Mouse (Mus musculus) T-helper 2 cell (primary cell): ENCODE measurements at regions not wholly inside any gene's neighbourhood (a gene's known extent, or its start where the extent isn't known, plus 50 kb on each side); places are given as distances from the start of the nearest gene placed in this dataset.

Experiments used
- in situ Hi-C: fragments of 300-600 bp; cut with MboI, MseI; formaldehyde crosslinking; loops from one replicate; pipeline ENCODE4 v1.15.1; 2025; ENCODE audit warnings: high pct_unique_total_duplicates

DNA sequence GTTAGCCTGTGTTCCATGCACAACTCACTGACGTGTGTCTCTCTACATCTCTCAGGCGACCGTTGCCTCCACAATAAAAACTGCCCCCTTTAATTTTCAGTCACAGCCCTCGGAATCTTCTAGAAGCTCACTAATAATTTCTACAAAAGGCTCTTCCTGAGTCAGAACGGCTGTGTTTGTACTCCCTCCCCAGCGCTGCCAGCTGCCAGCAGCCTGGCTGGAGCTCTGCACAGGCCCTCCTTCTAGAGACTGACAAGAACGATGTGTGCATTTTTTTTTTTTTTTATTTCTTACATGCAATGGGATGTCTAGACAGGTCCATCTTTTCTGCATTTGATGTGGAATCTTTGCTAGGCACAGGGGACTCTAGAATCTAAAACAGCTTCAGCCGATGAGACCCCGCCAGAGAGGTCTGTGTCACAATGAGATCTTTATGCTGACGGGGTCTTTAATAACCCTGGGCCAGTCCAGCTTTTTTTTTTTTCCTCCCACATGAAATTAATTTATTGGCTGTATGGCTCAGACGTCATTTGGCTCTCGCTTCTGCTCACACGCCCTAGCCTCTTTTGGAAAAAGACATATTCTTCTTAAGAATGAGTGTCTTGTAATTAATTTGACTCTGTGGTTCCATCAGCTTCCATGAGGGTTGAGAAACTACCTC, 185.8 kb upstream of the Zfp507 start:
- in situ Hi-C loops = no loop called here

DNA sequence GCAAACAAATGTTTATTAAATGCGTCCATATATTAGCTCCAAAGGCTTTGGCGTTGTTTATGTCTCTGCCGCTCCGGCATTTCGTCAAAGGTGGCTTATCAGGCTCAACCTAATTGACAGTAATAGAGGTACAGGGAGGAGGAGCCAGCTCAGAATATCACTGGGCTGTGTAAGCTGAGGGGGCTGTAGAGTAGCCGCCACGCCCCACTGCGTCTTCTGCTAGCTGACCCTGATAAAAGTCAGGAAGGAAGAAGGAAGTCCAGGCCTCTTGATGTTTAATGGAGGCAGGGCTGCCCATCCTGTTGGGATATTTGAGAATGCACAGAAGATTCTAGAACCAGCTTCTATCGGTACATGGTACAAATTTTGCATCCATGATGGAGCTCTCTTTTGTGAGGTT, 175.2 kb upstream of the Zfp507 start:
- in situ Hi-C loops = no loop called here

DNA sequence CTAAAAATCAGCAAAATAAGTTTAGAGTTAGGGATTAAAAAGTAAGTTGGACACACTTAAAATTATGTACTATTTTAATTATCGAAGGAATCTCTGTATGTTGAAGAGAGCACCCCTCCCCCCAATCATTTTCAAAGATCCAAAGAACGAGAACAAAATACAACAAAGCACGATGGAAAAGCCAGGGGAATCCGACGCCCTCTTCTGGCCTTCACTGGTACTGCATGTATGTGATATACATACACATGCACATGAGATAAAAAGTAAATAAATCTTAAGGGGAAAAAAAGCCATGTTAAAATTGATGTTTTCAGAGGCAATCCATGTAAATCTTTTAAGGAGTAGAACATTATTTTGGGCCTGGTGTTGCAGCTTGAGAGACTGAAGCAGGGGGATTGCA, 155.9 kb upstream of the Zfp507 start:
- in situ Hi-C loops = no loop called here

DNA sequence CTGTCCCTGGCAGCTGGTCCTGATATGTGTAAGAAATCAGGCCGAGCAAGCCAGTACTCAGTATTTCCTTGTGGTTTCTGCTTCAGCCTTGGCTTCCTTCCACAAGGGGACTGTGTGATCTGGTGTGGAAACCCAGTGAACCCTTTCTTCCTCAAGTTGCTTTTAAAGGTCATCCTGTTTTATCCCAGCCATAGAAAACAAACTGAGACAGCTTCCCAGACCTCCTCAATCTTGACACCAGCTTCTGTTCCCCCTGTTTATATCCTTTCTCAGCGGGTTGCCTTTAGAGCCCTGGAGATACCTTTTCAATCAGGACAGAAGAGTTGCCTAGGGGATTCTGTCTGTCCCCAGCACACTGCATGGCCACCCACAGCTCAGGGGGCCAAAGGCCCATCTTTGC, 155.2 kb upstream of the Zfp507 start:
- in situ Hi-C loops = no loop called here

DNA sequence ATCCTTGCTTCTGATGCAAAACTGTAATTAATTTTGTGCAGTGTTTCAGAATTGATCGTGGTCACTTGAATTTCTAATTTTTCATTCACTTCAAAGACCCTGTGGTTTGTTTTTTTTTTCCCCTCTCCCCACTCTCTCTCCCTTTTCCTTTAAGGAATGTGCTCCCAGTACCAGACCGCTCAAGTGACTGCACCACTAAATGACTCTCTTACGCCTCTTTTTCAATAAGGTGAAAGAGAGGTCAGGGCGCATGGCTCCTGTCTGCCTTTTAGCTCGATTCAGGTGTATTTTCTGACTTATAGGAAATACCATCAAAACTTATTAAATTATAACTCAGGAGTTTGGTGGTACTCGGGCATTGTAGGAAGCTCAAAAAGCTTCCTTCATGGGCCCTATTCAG, 146.0 kb upstream of the Zfp507 start:
- in situ Hi-C loops = no loop called here

DNA sequence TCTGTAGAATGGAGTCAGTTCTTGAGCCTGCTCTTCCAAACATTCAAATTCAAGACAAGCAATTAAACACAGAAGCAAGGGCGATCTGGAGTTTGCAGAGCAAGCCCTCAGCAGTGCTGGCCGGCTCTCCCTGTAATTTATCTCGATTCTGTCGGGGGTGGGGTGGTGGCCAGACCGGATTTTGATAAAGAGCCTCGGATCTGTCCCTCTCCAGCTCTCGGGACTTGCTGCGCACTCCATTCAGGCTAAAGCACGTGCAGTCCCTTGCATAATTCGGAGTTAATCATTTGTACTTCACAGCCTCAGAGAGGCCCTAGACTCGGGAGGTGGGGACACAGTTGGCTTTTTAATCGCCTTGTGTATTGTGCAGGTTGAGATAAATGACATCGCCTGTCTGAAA, 145.6 kb upstream of the Zfp507 start:
- in situ Hi-C loops = no loop called here

DNA sequence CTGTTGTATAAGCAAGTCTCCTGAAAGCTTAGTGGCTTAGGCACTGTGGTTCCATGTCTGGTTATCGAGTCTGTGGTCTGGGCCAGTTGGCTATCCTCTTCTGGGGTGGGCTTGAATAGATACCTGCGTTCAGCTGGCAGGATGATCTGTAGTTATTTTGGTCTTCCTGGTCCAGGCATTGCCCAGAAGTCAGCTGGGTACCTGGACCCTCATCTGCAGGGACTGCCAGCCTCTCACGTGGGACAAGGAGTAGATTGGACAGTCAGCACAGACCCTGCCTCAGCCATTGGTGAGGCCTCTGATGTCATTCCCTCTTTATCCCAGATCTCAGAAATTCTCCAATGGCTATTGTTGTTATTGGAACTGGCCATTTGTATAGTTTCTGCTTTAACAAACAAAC, 138.3 kb upstream of the Zfp507 start:
- in situ Hi-C loops = no loop called here

DNA sequence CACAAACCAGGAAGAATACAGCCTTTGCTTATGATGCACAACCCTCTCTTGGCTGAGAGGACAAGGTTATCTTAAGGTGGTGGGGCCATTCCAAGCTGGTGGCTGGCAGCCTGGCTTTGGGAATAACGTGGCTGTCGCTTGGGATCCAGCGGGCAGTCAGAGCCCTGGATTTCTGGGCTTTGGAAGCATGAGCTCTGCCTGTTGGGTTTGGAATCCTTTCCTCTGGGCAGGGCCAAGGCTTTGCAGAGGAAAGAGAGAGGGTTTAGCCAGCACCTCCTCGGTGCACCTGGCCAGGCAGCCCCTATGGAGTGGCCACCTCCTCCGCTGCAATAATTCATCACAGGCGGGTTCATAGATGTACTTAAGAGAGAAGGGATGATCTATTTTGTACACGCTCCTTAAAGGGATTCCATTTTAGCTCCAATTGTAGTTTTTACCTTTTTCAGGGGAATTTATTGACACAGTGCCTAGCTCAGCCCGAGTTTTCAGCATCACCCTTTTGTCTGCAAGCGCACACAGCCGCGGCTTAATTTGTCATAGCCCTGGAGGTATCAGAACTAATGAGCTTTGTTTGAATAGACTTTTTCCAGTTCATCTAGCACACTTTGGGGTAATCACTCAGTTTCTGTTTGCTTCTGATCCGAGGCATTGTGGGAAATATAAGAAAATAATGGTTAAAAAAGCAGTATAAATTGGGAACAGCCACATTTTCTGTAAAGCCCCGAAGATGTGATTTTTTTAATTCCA, 135.5 kb upstream of the Zfp507 start:
- in situ Hi-C loops = no loop called here

DNA sequence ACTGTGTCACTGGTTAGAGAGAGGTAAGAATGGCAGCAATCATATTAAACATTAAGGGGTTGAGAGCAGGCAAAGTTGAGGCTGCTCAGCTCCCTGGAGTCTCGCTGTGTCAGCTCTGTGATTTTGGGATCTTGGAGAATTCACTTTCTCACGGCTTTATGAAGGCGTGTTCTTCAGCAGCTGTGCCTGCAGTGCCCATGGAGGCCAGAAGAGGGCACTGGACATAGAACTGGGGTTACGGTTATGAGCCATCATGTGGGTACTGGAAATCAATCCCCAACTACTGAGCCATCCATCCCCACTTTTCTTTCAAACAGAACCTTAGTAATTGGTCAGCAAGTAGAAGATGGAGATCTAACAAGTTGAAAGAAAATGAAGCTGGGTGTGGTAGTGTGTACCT, 123.9 kb upstream of the Zfp507 start:
- in situ Hi-C loops = no loop called here

DNA sequence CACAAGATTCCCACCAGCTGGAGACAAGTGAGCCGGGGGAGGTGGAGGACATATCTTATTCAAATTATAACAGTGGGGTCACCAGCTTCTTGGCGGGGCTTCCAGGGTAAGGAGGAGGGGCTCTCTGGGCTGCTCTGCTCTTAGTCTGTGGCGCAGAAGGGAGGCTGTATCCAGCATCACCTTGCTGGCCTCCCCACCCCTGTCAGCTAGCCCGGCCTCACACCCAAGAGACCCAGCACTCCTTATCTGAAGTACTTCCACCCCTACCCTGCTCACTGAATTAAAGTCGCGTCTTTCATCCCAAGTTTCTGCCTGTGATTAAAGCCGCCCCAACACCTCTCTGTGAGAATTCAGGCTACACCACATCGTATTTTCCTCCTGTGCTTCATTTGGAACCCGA, 119.8 kb upstream of the Zfp507 start:
- in situ Hi-C loops = loop anchor here (5.0 kb wide), 1 partner anchor 90 kb away; no protein-coding TSS in a partner anchor

DNA sequence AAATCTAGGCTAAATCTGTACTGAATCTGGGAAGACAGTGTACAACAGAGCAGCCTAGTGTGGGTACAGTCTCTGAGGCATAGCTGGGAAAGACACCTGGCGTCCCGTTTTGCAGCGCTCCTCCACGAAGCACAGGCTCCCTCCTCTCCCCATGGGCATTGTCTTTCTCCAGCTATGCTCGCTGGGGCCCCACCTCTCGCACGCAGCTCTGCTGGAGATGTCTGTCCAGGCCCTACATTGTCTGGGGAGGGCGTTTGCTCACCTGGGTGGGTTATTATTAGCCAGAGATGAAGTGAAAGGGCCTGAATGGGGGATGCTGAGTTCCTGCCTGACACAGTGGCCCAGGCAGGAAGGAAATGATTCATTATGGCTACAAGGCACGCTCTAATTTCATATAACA, 118.1 kb upstream of the Zfp507 start:
- in situ Hi-C loops = loop anchor here (5.0 kb wide), 1 partner anchor 91 kb away; no protein-coding TSS in a partner anchor

DNA sequence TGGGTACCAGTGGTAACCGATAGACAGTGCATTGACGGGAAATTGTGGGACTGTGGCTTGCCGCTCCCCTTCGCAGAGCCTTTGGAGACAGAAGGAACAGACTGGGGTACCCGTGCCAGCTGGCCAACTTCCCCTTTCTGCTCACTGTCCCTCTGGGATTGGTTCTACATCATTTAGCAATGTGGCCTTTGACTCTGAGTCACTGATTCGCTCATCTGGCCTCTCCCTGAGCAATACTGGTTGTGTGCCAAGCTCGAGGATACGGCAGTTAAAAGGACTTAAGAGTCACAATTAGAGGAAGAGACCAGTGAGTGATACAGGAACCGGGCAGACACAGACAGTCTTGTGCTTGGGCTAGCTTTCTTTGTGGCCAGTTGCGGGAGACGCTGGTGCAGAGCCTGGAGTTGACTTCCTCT, 117.4 kb upstream of the Zfp507 start:
- in situ Hi-C loops = loop anchor here (5.0 kb wide), 1 partner anchor 92 kb away; no protein-coding TSS in a partner anchor

DNA sequence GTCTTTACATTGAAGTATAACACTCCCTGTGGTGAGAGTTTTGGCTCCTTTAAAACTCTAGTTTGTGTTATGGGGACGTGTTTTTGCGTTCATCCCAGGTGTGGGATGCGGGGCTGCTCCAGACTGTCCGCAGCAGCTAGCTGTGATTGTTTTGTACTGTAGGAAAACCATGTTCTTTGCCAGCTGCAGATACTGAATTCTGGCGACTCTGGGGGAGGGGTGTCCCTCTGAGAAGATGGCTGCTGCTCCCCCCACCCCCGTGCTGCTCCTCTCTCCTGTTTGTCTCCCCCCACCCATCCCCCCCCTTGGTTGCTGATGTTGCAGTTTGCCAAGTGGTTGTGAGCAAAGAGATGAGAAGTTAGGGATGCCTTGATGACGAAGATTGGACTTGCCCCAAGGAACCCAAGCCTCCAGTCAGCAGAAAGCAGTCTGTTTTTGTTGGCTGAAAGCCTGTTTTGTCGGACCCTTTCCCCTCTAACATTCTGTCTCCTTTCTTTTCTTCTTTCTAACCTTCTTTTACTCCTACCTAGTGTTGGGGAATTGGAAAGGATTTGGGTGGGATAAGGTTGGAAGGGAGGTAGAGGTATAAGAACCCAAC, 107.4 kb upstream of the Zfp507 start:
- in situ Hi-C loops = no loop called here

DNA sequence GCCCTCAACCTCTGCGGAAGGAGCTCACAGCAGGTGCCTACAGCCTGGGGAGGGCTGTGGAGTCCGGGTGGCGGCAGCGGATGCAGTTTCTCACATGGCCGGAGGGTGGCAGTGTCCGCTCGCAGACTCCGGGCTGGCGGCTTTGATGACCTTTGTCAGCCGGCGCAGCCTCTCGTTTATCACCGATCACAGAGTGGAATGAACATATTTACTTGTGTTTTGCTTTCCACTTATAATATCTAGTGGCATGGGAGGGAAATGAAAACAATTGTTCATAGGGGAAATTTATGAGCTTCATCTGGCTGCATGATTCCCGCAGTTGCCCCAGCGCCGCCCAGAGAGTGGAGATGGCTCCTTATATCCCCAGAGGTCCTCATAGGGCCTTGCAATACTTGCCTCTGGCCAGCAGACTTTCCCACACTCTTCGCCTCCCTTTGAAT, 99.2 kb upstream of the Zfp507 start:
- in situ Hi-C loops = no loop called here

DNA sequence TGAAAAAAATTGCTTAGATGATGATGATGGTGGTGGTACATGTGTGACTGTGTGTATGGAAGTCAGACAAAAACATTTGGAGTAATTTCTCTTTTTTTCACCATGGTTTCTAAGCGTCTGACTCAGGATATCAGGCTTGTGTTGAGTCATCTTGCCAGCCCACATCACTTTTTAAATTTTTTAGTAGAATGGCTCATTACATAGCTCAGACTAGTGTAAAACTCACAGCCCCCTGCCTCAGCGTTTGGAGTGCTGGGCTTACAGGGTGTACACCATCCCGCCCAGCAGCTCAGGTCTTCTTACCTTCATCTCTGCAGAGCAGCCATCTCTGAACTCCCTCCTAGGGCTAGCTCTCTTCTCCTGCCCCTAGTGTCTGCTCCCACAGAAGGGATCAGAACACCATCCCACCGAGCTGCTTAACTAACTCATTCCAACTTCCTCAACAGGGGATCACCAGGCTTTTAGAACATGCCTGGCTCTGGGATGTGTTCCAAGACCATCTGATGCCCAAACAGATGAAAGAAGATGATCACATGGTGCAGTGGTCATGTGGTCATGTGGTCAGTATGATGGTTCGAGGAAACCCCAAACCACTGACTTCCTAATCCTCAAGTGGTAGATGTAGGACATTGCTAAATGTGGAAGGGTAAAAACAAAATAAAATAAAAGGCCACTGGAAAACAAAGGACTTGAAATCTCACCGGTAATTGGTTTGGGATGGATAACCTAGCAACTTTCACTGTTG, 96.1 kb upstream of the Zfp507 start:
- in situ Hi-C loops = loop anchor here (10.0 kb wide), 1 partner anchor 1446 kb away; no protein-coding TSS in a partner anchor

DNA sequence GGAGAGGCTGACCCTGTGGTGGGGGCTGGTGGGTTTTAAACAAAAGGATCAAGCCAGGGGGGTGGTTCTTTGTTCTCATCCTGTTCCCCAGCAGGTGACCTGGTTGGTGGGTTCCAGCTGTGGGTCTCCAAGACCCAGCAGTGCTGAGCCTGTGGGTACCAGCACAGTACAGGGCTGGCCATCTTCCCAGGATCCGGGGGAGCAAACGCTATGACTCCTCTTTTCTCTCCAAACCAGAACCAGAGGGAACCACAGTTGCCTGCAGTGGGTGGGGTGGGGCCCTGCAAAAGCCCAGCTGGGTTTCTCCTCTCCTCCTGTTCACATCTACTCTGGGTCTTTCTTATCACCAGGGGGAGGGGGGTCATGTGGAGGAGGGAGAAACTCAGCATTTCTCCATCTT, 90.5 kb upstream of the Zfp507 start:
- in situ Hi-C loops = loop anchor here (10.0 kb wide), 1 partner anchor 1452 kb away; no protein-coding TSS in a partner anchor

DNA sequence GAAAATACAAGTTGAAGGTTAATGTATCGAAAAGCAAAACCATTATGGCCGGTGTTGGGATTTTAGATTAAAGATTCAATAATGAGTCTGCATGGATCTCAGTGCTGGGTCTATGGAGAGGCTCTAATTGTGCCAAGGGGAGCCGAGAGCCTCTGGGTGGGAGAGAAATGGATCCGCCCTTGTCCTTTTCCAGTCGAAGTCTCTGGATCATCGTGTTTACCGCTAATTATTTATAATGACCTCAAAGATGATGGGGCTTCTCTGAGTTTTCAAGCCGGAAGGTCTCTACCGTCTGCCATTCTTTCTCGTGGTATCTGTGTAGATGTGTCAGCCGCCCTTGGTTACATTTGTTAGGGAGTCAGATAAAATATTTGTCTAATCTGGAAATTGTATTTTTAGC, 83.2 kb upstream of the Zfp507 start:
- in situ Hi-C loops = no loop called here

DNA sequence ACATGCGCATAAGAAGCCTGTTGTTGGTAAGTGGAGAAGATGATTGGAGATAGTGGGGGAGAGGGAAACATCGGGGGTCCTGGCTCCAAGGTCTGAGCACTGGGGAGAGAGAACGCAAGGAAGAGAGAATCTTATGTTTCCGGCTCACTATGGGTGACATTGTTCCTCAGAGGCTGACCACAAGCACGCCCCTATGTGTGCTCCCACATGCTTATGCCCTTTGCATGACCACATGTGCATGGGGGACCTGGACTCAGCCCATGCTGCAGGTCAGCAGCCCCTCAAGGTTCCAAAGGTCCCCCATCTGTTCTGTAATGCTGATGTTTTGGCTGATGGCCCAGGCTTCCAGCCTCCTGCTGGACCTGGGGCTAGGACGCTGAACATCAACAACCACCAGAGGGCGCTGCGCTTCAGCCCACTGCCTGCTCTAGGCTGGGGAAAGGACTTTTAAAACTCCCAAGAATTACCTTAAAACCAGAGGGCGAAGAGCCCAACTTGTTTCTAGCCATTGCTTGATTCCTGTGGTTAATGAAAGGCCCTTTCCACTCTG, 77.0 kb upstream of the Zfp507 start:
- in situ Hi-C loops = no loop called here

DNA sequence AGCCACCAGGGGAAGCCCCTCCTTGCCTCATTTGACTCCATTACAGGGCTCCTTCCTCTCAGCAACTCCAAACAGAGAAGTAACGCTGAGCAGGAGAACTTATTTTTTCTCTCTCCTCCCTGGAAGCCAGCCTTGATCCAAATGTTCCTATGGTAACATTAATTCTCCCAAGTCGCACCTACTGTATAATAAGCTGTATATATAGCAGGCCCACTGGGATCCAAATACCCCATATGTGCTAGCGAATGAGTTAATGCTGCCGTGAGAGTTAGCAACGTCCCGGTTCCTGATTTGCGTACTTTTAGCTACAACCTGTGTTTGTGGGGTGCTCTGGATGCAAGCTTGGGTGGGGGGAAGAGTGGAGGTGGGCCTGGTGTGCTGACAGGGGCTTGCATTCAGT, 75.4 kb upstream of the Zfp507 start:
- in situ Hi-C loops = no loop called here

DNA sequence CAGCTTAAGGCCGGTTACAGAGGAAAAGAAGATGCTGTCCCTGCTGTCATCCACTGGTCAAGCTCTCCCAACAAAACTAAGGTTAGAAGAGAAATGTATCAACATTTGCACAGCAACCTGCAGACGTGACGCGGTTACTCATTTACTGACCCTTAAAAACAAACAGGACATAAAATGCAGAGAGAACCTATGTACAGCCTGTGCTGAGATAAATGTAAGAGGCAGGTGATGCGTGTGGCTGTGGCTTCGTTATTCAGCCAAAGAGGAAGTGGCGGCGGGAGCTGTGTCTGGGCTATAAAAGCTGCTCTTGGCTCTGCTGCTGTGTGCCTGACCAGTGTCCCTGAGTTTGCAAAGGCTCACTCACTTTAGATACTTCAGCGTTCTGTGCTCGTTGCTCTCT, 58.2 kb upstream of the Zfp507 start:
- in situ Hi-C loops = loop anchor here (10.0 kb wide), 1 partner anchor 96 kb away; no protein-coding TSS in a partner anchor

DNA sequence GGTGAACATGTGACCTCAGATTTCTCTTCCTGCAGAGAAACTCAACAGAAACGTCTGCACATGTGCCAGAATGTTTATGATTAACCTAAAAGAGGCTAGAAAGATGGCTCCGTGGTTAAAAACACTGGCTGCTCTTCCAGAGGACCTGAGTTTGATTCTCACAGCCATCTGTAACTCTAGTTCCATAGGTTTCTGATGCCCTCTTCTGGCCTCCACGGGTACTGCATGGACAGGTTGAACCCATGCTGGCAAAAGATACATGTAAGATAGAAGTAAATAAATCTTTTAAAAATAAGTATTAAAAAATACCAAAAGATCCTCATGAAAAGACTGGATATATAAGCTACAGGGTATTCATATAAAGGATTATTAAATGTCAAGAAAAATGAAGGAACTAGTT, 56.8 kb upstream of the Zfp507 start:
- in situ Hi-C loops = no loop called here

DNA sequence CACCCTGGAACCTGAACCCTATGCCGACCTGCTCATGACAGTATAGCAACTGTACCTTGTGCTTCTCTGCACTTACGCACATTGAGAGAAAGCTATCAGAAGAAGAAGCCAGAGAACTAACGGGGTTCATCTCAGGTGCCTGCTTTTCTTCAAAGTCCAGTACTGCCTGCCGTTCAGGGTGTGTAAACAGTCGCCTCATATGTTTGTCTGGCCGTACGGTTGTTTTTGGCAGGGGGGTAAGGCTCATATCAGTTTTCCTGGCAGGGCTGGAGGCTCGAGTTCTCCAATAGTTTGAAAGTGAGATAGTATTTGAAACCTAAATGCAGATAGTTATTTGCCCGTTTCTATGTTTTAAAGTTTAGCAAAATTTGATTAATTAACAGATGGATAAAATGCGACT, 54.9 kb upstream of the Zfp507 start:
- in situ Hi-C loops = no loop called here
